Mouse (Mus musculus) spleen, postnatal 36 days (tissue): ENCODE measurements around the gene Znrf1.

Experiments
- DNase-seq, 2 experiments: peaks; one replicate each; pipeline ENCODE4 v3.0.0; 2022; ENCODE audit warnings: low spot score in 2 of 2, mixed read lengths in 1 of 2

The Znrf1 gene

DNA sequence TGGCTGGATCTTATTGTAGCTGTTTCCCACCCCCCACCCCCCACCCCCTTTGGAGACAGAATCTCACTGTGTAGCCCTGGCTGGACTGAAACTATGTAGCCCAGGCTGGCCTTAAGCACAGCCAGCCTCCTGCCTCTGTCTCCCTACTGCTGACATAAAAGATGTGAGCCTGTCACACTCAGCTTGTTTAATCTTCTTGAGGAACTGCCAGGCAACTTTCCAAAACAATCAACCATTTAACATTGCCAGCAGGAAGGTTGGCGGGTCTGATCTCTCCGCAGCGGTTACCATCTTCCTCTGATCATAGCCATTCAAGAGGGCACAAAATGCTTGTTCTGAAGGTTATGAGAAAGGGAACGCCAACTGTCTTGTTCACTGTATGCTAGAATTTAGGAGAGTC lies 2.4 kb upstream of the Znrf1 start:
- no peak for DNase-seq

DNA sequence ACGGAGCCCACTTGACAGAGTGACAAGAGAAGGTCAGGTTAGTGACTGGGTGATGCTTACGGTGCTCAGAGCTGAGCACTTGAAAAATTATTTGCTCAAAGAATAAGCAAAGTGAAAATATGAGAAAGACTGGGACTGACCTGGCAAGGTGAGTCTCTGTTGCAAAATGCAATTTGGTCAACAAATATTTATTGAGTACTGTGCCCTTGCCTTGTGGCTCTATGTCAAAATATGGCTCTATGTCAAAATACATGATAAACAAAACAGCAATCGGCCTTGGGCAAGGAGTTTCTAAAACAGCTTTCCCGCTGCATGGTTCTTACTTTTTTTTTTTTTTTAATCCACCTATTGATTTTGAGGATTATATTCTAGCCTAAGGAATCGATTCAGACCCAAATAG lies 406 bp upstream of the Znrf1 start:
- no peak for DNase-seq

DNA sequence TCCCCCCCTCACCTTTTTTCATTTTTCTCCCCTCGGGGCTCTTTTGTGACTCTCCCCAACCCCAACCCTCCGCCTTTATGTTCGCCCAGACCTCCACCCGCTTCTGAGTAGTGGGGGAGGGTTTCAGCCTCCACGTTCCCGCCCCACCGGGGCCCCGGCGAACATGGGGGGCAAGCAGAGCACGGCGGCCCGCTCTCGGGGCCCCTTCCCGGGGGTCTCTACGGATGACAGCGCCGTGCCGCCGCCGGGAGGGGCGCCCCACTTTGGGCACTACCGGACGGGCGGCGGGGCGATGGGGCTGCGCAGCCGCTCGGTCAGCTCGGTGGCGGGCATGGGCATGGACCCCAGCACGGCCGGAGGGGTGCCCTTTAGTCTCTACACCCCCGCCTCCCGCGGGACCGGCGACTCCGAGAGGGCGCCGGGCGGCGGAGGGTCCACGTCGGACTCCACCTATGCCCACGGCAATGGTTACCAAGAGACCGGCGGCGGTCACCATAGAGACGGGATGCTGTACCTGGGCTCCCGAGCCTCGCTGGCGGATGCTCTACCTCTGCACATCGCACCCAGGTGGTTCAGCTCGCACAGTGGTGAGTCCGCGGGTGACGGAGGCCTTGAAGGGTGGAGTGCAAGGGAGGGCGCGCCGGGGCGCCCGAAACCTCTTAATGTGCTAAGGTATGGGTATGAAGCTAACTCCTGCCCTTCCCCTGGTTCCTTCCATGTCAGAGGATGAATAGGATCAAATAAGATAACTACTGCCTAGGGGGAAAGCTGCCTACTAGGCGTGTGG lies 1.3 kb downstream of the Znrf1 start:
- peak; percentile 54 to 57 for DNase-seq

DNA sequence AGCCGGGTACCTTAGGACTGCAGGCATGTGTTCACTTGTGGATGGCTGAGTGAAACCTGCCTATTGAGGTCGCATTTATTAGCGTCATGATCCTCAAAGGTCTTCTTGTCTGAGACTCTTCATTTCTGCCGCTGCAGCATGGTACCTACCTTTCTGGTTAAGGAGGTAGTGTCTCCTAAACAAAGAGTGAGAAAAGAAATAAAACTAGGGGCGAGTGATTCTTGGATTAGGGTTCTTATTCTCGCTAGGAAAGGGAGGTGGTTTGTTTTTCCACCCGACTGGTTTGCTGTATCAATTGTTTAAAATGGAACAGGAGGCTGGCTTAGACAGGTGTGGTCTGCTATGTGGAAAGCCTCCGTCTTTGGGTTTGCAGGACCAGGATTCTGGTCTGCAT lies 1.9 kb downstream of the Znrf1 start:
- DNase-seq, result no peak

DNA sequence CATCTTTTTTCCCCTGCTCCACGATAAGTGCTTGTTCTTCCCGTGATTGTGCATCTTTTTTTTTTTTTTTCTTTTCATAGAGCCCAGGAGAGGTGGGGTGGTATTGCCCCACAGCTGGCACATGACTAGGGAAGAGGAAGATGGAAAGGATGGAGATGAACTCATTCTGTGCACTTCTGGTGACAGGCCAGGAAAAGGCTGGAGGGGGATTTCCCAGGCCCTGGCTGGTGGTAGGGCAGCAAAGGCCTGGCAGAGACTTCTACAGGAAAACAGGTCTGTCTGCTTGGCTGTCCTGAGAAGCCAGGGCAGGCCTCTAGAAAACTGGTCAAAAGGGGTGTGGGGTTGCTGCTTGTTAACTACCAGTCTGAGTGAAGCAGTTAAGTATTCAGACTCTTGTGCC lies 2.3 kb downstream of the Znrf1 start:
- DNase-seq, result peak in 1 of 2 experiments; percentile 18

DNA sequence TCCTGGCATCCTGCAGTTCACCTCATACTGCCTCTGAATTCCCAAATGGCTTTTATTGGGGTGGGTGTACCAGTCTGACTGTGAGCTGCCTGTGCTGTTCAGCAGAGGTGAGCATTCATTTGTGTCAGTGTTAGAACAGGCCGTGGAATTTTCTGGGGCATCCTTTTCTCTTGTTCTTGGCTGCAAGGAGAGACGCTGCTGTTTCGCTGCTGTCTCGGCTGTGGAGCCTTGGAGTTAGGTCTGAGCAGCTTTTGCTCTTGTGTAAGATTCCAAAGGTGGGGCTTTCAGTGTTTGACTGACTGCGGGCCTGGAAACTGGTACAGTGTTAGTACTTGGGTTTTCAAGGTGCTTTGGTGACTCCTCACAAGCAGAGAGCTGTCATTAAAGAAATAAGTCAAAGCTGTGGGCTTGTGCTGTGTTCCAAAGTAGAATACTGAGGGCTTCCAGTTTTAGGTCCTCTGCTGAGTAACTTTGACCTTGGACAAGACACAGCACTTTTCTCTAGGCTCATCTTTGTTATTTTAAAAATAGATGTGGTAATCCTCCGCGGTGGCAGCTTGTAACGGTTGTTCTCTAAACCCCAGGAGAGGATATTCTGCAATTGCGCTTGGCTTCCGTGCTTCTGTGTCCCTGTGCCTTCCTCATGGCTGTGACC lies 3.7 kb downstream of the Znrf1 start:
- peak in 1 of 2 experiments; percentile 25 for DNase-seq

DNA sequence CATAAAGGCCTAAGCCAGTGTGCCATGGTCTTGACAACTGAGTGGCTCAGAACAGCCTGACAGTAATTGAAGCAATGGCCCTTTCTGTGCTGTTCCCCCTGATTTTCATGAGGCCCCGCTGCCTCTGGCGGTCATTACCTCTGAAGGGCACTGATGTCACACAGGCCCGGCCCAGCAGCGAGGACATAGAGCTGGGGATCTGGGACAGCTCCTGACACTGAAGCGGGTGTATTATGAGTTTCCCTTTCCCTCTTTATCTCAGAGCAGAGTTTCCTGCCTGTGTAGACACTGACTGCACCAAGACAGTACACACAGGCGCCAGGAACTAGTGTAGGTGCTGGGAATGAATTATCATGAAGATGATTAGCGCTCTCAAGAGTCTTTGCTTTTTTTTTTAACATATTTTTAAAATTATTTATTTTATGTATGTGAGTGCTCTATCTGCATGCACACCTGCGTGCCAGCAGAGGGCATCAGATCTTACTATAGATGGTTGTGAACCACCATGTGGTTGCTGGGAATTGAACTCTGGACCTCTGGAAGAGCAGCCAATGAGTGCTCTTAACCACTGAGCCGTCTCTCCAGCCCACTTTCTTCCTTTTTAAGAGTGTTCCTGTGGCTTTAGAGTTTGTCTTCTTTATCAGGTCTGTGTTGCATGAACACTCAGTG lies 7.9 kb downstream of the Znrf1 start:
- no peak for DNase-seq

DNA sequence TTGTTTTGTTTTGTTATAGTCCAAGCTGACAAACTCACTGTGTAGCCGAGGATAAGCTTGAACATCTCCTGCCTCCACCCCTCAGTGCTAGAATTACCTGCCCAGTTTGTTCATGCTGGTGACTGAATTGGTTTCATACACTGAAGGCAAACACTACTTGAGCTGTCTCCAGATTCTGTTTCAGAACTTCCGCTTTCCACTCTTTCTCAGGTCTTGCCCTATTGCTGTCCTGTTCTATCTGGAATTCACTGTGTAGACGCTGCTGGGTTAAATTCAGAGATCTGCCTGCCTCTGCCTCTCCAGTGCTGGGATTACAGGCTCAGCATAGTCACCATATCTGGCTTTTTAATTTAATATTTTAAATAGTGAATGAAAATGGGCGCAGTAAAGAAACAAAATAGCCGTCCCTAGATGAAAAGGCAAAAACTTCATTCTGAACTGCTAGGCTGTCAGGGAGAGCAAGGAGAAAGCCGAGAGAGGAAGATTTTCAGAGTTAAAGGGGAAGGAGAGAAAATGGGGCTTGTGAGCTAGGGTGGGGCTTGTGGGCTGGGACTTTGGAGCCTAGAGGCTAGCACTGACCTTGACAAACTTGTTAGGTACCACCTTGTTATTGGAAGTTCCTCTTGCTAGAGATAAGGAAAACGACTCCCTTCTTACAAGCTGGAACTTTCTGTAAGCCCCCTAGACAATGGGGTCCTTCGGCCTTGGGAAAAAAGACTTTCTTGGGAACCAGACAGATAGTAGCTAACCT lies 9.7 kb downstream of the Znrf1 start:
- DNase-seq, result no peak

DNA sequence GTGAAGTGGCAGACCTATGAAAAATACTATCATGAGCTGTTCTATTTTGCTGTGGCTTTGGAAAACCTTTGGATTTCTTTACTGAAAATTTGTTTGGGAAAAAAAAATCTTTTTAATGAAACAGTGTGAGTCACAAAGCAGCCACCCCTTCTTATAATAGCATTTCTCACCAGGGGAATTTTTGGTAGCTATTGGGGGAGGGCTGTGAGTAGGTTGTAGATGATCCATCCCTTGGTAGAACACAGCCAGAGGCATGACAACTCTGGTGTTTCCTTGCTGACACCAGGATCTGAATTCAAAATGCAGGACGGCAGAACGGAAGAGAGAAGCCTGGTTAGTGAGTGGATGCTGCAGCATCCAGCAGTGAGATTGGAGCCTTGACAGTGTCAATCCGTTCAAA lies 11.2 kb downstream of the Znrf1 start:
- DNase-seq, result no peak

DNA sequence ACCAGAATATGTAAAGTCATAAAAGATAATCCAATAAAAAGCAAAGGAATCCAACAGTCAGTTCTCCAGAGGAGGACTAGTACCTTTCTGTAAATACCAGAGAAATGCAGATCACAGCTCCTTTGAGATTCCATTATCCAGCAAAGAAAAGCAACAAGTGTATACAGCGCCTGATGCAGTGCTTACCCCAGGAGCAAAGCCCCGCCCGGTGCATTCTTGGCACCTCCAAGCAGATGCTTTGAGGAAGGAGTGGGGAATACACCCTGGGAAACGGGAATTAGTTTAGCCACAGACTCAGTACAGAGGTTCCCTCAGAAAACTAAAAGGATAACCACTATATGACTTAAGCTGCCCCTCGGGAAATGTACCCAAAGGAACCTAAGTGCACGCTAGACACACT lies 12.3 kb downstream of the Znrf1 start:
- DNase-seq, result no peak

DNA sequence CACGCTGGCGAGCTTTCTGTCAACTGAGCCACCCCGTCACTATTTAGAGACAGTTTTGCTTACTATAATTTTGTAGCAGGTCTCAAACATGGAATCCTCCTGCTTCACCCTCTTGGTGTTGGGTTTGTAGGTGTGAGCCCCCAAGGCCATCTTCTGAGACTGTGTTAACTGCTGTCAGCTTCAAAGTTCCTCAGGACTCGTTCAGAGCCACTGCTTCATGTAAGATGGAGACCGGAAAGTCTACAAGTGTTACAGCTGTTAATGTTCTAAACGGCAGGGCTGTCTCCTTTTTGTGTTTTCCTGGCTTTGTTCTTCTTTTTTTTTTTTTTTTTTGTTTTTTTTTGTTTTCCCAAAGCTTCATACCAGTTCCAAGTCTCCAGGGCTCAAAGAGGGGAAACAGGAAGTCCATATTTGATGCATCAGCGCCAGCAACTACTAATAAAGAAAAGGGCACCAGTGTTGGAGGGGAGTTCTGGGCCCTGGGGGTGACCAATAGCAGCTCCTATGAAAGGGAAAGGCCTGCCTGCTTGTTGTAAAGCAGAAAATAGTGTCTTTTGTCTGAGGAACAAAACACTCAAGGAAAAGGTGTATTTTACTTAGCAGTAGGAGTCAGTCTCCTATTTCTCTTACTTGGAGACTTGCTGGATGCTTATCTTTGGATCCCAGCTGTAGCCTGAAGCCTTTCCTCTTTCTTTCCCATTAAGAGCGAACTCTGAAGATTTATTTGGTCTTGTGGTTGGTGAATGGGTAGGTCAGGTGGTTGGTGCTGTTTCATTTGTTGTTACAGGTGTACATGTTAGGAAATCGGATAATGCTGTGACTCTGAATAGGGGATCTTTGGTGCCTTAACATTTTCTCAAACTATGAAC lies 14.3 kb downstream of the Znrf1 start:
- DNase-seq, result no peak

DNA sequence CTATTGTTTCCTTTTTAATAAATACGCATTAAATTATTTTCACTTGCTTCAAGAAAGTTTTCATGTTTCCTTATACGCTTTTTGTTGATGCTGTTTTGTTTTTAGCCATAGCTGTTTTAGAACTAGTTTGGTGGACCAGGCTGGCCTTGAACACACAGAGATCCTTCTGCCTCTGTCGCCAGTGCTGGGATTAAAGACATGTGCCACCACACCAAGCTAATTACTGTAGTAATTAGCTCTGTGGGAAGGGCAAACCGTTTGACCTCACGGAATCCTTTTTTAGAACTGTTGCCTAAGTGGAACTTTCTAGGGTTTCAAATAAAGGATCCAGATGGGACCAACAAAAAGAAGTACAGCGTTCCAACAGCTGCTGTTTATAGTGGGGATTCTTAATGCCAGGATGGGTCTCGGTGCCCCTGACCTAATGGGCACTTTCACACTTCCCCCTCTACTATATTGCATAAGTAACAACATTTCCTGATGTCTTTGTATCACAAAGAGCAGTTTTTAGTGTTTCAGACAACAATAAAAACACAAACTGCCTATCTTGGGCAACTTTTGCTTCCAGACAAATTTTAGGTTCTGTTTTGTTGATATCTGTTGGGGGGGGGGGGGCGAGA lies 15.7 kb downstream of the Znrf1 start:
- DNase-seq, result no peak

DNA sequence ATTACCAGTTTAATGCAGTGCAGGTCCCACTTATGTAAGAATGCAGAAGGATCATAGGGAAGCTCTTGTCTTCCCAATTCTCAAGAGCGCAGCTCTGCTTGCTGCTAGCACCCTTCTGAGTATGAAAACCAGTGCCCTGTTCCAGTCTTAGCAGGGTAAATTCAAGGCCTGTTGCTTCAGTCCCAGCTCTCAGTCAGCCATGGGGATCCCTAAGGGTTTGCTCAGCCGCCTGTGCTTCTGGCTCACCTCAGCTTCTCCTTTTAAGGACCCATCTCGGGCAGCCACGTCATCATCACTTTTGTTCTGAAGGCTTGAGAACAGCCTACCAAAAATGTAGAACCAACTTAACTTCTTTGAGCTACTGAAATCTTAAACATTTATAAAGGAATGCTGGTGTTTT lies 25.9 kb downstream of the Znrf1 start:
- peak; percentile 42 to 51 for DNase-seq

DNA sequence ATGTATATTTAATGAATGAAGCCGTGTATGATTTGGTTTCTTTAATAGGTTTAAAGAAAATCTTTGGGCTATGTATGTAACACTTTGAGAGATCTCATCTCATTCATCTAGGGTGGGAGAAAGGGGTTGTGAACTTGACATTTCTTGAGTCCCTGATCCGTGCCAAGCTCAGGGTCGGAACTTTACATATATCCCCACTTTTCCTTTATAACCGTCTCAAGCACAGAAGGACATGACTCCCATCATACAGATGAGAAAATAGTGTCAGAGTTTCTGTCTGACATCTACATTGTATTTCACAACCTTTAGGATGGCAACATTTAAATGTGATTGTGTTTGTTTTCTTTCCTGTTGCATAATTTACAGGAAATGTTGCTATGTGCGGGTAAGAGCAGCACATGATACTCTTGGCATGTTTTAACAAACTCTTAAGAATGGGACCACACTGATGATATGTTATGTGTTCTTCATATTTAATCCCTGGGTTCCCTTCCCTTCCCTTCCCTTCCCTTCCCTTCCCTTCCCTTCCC lies 26.4 kb downstream of the Znrf1 start:
- no peak for DNase-seq

DNA sequence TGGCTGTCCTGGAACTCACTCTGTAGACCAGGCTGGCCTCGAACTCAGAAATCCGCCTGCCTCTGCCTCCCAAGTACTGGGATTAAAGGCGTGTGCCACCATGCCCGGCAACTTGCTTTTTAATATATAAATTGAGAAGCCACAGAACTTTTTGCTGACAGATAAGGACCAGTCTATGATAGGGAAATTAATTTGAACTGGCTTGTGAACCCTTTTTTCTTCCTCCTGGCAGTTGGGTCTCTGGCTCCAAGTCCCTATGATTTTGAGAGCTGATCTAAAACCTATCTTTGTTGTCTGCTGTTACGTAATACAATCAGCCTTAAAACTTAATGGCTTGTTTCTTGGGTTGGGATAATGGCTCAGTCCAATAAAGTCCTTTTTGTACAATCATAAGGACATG lies 27.2 kb downstream of the Znrf1 start:
- no peak for DNase-seq

DNA sequence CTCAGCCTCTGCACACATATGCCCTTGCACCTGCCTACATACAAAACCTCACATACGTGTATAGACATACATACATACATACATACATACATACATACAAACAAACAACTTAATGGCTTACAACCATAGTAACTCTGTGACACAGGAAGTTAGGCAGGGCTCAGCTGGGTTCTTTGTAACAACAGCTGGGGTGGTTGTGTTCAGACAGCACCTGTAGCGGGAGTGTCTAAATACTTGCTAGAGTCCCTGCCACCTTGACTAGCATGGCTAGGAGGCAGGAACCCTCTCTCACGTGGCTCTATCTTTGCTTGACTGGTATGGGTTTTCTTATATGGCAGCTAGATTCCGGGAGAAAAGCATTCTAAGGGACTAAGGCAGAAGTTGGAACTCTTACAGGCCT lies 27.8 kb downstream of the Znrf1 start:
- no peak for DNase-seq

DNA sequence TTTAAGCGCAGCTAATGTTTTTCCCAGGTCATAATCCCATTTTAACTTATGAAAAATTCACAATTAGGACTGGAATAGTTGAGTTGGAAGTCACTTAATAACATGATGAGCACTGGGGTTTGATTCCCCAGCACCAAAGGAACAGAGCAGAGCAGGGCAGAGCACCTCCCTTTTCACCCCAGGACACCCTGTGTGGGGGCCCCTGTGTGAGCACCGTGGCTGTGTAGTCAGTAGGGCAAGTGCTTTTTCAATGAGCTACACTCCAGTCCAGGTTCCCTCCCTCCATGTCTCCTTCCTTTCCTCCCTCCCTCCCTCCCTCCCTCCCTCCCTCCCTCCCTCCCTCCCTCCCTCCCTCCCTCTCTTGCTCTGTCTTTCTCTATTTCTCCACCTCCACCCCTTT lies 28.2 kb downstream of the Znrf1 start:
- no peak for DNase-seq

DNA sequence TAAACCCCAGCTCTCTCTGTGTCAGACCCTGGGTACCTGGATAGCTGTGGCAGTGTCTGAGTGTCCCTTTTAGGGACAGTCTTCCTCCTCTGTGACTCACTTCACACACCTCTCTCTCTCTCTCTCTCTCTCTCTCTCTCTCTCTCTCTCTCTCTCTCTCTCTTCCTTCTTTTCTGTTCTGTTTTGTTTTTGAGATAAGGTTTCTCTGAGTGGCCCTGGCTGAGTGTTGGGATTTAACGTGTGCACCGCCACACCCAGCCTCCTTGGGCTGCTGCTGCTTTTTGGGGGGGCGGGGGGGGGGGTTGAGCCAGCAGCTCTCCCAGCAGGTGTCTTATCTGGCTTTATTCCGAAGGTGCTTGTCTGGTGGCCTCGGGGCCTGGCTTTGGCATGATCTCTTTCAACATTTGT lies 29.9 kb downstream of the Znrf1 start:
- no peak for DNase-seq

DNA sequence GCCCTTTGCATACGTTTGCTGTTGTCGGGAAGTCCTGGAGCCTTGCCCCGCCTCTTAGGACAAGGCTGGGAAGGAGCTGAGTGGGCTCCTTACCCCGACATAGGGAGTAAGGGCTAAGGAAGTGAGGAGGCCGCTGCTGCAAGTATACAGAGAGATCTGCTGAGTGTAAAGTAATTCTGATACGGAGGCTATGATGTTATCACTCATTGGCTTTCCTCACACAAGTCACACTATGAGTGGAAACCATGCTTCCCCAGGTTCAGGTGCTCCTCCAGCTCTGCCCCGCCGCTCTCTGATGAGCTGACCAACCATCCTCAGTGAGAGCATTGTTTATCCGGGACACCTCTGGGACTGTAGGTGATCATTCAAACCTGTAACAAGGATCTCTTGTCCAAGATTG lies 30.4 kb downstream of the Znrf1 start:
- no peak for DNase-seq

DNA sequence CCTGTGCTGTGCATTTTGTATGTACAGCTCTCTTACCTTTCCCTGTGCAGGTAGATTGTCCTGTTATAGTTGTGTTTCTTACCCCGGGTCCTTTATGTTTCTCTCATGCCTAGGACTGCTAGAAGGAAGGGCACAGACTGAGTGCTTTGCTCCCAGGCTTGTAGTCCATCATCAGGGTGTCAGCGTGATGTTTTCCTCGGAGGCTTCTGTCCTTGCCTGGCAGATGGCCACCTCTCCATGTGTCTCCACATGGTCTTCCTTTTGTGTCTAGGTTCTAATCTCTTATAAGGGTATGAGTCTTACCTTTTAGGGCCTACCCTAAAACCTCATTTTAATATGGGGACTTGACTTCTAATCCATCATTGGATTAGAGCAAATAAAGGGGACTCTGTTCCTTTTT lies 31.7 kb downstream of the Znrf1 start:
- DNase-seq, result no peak

DNA sequence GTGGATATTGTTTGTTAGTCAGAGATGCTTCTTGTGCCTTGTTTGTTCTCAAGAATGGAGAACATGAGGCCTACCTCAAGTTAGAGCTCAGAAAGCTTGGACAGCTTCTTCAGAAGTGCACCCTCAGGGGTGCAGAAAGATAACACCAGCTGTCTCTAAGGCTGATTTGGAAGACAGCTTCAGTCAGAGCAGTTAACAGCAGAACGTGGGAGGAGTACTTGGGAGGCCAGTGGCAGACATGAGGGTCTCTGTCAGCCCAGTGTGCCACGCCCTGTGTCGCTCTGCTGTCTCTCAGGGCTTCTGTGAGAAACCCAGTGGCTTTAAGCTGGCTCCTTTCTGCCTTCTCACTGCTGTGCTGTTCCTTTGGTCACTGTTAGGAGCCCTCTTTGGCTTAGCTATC lies 32.1 kb downstream of the Znrf1 start:
- no peak for DNase-seq
